Mouse (Mus musculus) c-Kit-positive CD71-positive TER-119-negative erythroid progenitor cells, embryonic 14.5 days (primary cell): ENCODE data around the gene Abhd11.
"Not testable (repeated sequence)": the region's sequence is repeated elsewhere in the genome, so short reads cannot be mapped to it uniquely, and the experiment has no call there.

ENCODE experiments used
- DNase-seq: peaks from one replicate; pipeline ENCODE4 v3.0.0-alpha.2; 2013; ENCODE audit warnings: low read depth

The Abhd11 gene

GRCm38 (mm10) chr5:135024665-135025224 lies 15.8 kb downstream of the Abhd11 start:
- DNase-seq: no peak

- DNase-seq: no peak
Measured at GRCm38 (mm10) chr5:135025899-135026298, 16.9 kb downstream of the Abhd11 start.

GRCm38 (mm10) chr5:135029007-135029854 lies 20.3 kb downstream of the Abhd11 start:
- no peak for DNase-seq

GRCm38 (mm10) chr5:135032581-135032980 lies 23.6 kb downstream of the Abhd11 start:
- DNase-seq: no peak

GRCm38 (mm10) chr5:135034593-135034992 lies 25.6 kb downstream of the Abhd11 start:
- DNase-seq: no peak

GRCm38 (mm10) chr5:135035608-135036359 lies 26.8 kb downstream of the Abhd11 start:
- no peak for DNase-seq

- no peak for DNase-seq
Measured at GRCm38 (mm10) chr5:135037946-135038345, 29.0 kb downstream of the Abhd11 start.

GRCm38 (mm10) chr5:135039541-135039940 lies 30.6 kb downstream of the Abhd11 start:
- no peak for DNase-seq

- no peak for DNase-seq
Measured at GRCm38 (mm10) chr5:135040059-135040458, 31.1 kb downstream of the Abhd11 start.

- DNase-seq: no peak
Measured at GRCm38 (mm10) chr5:135040777-135041176, 31.8 kb downstream of the Abhd11 start.

- DNase-seq: no peak
Measured at GRCm38 (mm10) chr5:135042105-135042788, 33.3 kb downstream of the Abhd11 start.

GRCm38 (mm10) chr5:135044575-135044974 lies 35.6 kb downstream of the Abhd11 start:
- DNase-seq: no peak

GRCm38 (mm10) chr5:135048539-135048938 lies 39.6 kb downstream of the Abhd11 start:
- DNase-seq: no peak

- DNase-seq: not testable (repeated sequence)
Measured at GRCm38 (mm10) chr5:135049268-135049667, 40.3 kb downstream of the Abhd11 start.

- DNase-seq: no peak
Measured at GRCm38 (mm10) chr5:135053356-135053755, 44.4 kb downstream of the Abhd11 start.
